Mouse (Mus musculus) thymus, postnatal 14 days (tissue): ENCODE results near the gene Kif1bp.
"Not testable (repeated sequence)": the region's sequence is repeated elsewhere in the genome, so short reads cannot be mapped to it uniquely, and the experiment has no call there.

Experiments
- DNase-seq: peaks from one replicate; pipeline ENCODE4 v3.0.0; 2021

Kif1bp gene

DNA sequence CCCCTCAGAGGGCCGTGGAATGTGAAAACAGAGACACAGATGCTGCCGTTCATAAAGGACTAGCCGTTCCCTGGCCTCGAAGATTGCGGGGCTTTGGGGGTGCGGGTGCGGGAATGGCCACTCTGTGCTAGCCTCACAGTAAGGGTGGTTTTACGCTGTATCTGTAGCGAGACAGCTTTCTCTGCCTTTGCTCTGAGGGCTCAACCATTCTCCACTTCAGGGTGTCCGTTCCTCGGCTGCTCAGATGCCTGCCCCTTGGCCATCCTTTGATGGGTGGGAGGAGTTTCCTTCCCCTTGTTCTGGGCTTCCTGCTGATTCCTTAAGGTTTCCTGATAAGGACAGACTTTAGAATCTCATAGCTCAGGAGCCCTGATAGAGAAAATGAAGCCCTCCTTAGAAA, 69.8 kb downstream of the Kif1bp start:
- DNase-seq = peak; percentile 39

DNA sequence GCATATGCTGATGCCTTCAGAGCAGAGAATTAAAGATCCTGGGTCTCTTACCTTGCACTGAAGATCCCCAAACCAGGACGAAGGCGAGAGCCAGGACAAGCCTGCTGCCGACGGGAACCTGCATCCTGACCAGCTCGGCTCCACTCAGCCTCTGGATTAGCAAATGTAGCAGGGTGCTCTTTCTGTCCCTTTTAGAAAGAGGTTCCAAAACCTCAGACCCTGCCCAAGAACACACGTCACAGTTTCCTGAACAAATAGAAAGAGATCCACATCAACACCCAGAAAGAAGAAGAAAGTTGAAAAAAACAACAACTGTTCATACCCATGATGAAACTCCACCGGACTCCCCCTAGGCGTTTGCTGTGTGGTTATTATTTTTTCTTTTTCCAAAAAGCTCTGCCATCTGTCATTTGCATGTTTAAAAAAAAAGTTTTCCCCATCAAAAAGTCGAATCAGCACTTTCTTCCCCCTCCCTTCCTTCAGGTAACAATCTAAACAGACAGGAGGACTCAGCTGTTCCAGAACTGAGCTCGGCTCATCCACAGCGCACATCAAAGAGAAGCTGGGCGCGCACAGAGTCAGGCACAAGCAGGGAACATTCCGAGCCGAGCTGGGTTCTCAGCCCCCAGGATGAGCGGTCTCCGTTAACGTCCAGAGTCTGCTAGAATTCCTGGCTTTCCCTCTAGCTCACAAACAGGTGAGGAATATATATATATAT, 70.5 kb downstream of the Kif1bp start:
- DNase-seq = peak; percentile 66

DNA sequence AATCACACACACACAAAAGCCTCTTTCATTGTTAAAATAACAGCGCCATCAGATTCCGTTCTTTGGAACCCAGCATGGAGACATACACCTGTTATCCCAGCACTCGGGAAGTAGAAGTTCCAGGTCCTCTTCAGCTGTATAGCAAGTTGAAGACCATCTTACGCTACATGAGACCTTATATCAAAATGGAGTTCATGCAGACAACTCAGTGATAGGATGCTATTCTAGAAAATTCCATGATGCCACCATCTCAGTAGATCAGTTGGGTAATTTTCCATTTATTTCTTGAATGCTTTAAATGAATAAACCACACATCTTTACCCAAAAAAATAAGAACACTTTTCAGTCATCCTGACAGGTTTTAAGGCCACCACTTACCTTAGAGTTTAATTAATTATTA, 71.2 kb downstream of the Kif1bp start:
- DNase-seq = no peak

DNA sequence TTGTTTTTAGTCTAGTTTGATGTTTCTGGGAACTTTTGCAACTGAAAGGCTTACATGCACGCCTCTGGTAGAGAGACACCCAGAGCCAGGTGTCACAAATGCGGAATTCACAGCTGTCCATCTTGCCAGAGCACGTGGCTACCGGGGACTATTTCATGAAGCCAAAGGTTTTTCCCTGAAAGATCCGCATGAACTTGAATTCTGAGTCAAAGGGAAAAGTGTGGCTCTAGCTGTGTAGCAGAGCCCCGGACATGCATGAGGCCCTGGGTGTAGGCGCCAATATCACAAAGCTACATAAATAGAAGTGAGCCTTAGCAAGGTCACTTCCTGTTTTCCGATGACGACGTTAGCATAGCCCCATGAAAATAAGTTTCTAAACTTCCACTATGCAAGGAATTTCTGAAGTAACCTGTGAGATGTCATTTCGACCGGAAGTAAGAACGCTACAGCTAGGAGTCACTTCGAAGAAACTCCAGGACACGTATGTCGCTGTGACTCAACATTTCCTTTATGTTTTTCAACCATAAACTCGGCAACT, 72.2 kb downstream of the Kif1bp start:
- peak; percentile 51 for DNase-seq

DNA sequence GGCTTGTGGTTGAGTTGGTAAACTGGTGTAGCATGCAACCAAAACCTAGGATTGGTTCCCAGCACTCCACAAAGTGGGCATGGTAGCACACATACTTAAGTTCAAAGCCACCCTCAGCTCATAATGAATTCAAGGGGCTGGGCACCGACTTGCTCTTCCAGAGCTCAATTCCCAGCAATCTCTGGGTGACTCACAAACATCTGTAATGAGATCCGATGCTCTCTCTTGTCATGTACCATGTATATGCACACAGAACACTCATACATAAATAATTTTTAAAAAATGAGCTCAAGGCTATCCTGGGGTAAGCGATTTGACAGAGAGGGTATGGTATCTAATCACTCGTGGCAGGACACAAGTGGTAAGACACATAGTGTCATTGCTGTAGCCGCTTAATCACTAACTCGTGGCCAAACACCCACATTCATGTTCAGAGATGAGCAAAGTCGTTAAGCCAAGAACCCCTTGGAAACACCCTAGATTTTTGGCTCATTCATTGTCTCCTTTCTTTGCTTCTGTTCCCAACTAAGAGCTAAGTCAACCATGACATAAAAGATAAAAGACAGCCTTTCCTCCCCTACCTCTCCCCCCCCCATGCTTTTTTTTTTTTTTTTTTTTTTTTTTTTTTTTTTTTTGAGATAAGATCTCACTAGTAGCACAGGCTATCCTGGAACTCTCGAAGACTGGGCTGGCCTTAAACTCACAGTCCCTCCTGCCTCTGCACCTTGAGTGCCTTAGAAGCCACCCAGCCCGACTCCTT, 72.9 kb downstream of the Kif1bp start:
- no peak for DNase-seq

DNA sequence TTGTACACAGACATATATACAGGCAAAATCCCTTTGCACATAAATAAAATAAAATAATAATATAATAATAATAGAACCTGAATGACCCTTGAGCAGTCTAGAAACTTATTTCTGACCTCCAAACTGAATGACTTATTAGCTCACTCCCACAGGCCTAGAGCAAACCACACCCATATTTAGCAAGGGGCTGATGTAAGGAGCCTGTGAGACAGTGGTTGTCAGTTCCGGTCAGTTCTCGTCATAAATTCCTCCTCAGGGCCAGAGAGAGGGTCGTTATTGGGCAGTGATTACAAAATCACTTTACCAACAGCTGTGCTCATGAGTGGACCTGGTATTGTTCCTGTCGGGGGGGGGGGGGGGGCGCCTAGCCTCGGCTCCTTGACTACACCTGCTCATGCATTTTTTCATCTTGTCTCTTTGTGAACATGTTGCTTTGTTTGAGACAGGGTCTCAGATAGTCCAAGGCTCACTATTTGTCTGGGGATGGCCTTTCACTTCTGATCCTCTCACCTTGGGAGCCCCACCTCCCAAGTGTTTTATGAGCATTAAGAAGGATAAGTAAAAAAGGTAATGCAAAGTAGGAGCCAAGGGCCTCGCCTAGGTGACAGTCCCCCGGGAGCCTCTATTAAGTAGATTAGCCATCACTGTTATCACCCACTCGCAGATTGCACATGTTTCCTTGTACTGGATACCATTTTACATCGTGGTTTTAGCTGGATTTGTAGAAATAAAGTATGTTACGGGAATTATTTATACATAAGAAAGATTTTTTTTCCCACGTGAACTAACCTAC, 74.2 kb downstream of the Kif1bp start:
- DNase-seq = no peak

DNA sequence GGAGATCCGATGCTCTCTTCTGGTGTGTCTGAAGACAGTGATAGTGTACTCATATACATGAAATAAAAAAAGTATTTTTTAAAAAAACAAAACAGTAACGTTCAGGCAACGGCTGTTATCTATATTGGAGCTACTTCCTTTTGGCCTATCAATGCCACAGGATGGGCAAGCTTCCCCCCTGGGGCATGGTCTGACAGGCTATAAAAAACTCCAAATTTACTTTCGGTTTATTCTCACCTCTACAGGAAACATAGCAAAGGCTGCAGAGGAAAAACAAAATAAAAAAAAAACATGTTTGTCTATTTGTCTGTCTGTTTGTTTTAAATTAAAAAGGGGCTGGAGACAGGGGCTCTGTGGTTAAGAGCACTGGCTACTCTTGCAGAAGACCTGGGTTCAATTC, 74.9 kb downstream of the Kif1bp start:
- peak; percentile 23 for DNase-seq

DNA sequence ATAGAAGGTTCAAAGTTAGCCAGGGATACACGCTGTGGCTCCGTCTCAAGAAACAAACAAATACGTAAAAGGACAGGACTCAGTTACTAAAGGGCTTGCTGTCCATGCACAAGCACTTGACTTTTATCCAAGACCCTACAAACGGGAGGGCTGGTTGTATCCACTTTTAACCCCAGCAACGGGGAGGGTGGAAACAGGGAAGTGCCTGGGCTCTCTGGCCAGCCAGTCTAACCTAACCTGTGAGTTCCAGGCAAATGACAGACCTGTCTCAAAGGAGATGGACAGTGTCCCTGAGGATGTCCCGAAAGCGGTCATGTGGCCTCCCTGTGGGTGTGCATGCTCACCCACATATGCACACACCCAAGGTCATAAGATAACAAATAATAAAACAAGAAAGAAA, 76.3 kb downstream of the Kif1bp start:
- no peak for DNase-seq

DNA sequence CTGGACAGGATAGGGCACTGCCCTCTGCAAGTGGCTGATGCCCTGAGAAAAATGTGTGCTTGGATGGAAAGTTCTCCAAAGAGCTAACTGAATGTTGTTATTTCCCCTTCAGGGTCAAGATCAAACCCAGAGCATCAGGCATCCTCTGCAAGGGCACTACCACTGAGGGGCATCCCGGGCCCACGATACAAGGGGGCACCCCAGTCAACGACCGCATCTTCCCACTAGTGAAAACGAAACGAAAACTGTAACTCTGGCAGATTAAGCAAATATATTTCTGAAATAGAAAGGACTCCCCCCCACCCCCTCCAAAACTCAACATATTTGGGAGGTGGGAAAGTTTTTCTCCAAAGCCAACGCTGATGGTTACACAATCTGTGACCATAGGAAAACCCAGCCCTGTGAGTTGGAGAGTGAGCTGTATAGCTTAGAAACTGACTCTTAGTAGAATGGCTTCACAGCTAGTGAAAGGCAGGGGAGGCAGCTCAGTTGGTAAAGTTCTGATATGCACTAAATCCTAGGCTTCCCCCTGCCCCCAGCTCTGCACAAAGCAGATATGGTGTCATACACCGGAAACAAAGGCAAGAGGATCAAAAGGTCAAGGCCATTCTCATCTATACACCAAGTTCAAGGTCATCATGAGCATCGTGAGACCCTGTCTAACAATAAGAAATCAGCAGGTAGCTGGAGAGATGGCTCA, 77.2 kb downstream of the Kif1bp start:
- peak; percentile 55 for DNase-seq

DNA sequence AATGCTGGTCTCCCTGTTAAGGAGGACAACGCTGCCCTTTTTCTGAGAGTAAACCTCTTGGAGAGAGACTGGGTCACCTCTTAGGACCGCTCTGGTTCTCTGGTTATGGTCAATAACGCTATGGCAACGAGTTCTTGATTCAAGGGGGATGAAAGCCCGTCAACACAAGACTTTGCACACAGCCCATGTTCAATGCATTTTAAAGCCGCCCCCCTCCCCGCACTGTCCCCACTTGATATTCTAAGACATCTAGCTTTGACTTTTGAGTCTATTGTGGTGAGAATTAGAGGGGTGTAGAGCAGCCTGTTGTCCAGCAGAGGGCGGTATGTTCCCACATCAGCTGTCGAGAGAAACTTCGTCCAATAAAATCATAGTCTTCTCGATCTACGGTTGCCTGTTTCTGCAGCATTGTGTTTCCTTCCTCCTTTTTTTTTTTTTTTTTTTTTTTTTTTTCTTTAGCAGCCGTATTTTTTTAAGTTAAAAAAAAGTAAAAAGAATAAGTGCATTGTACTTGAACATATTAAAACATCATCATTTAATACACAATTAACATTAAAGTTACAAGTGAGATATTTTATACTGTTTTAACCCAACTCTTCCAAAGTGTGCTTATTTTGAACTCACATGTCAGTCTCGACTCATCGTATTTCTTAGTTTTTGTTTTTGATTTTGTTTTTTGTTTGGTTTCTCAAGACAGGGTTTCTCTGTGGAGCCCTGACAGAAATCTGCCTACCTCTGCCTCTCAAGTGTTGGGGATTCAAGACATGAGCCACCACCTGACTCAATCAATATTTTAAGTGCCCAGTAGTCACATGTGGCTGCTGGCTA, 78.0 kb downstream of the Kif1bp start:
- peak; percentile 81 for DNase-seq

DNA sequence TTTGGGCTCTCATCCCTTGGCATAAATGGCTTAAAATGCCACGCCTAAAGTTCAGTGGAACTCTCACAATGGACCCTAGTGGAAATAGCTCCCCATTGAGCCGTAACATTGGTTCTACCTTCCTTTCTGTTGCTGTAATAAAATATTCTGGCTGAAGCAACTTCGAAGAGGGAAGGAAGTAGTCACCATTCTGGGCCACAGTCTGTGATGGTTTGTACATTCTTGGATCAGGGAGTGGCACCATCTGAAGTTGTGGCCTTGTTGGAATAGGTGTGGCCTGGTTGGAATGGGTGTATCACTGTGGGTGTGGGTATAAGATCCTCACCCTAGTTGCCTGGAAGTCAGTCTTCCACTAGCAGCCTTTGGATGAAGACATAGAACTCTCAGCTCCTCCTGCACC, 86.6 kb downstream of the Kif1bp start:
- DNase-seq = not testable (repeated sequence)
